ENCODE assay signal across 27 mouse cellular contexts in the genomic region with DNA sequence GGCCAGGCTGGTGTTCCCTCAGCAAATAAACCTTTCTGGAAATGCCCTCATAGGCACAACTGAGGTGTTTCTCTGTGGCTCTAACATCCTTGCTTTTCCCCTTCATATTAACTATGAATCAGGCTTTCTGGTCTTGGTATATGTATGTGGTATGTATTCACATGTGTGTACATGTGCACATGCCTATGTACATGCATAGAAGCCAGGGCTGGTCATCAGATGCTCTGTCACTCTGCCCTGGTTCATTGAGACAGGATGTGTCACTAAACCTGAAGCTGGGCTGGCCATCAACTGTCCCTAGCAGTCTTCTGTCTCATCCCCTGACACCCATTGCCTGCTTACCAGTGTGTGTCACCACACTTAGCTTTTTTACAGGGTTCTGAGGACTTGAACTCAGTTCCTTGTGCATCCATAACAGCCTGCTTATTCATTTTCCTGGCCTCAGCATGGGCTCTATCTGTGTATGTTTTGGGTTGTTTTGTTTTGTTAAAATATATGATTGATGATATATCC. TPM values are rescaled to one million over a fixed set of nuclear protein-coding genes. Genes with fewer than 3 reads are reported as not detected.
"Had no signal": no experiment of that assay in that cellular context is flagged by ENCODE, and none has a peak within 500 bp of the region (broad histone marks: within the 10 kb centered on the region; RNA-seq: fewer than 3 reads in every experiment).

No protein-coding gene starts in this region.

- DNase-seq: cerebellum, adult 8-10 months; cerebellum, adult 9-10 months; cerebellum, adult 9-11 months; cerebellum, postnatal 10 days; cerebellum, postnatal 14 days; cerebellum, postnatal 25 days; cerebellum, postnatal 36 days; embryo, embryonic 11 days; forebrain, postnatal 0 days; gastrocnemius, adult 2 months; gastrocnemius, postnatal 10 days; gastrocnemius, postnatal 14 days; gastrocnemius, postnatal 25 days; gastrocnemius, postnatal 36 days; heart, adult 18-20 months; heart, adult 2 months had no signal

- ATAC-seq: forebrain, embryonic 13.5 days; forebrain, embryonic 14.5 days; forebrain, embryonic 15.5 days; forebrain, embryonic 16.5 days; forebrain, postnatal 0 days had no signal

- H3K9me3 ChIP-seq: embryonic facial prominence, embryonic 10.5 days; embryonic facial prominence, embryonic 12.5 days; embryonic facial prominence, embryonic 13.5 days; embryonic facial prominence, embryonic 15.5 days; forebrain, embryonic 10.5 days; forebrain, embryonic 12.5 days; forebrain, embryonic 13.5 days; forebrain, embryonic 15.5 days had no signal

- H3K27me3 ChIP-seq: embryonic facial prominence, embryonic 12.5 days; embryonic facial prominence, embryonic 13.5 days; embryonic facial prominence, embryonic 15.5 days; forebrain, embryonic 12.5 days; forebrain, embryonic 13.5 days; forebrain, embryonic 15.5 days had no signal

- H3K4me3 ChIP-seq: embryonic facial prominence, embryonic 10.5 days; embryonic facial prominence, embryonic 12.5 days; embryonic facial prominence, embryonic 13.5 days; embryonic facial prominence, embryonic 15.5 days; erythroblast, embryonic 14.5 days; forebrain, embryonic 10.5 days; forebrain, embryonic 12.5 days; forebrain, embryonic 13.5 days; forebrain, embryonic 15.5 days; gastrocnemius, adult 2 months; heart, adult 2 months had no signal

- H3K9ac ChIP-seq: embryonic facial prominence, embryonic 12.5 days; embryonic facial prominence, embryonic 13.5 days; embryonic facial prominence, embryonic 15.5 days; forebrain, embryonic 12.5 days; forebrain, embryonic 13.5 days; forebrain, embryonic 15.5 days; forebrain, postnatal 0 days had no signal

- H3K27ac ChIP-seq: embryonic facial prominence, embryonic 10.5 days; embryonic facial prominence, embryonic 12.5 days; embryonic facial prominence, embryonic 13.5 days; embryonic facial prominence, embryonic 15.5 days; forebrain, embryonic 10.5 days; forebrain, embryonic 12.5 days; forebrain, embryonic 13.5 days; forebrain, embryonic 15.5 days; gastrocnemius, adult 2 months; heart, adult 2 months had no signal

- H3K4me1 ChIP-seq: embryonic facial prominence, embryonic 10.5 days; embryonic facial prominence, embryonic 12.5 days; embryonic facial prominence, embryonic 13.5 days; embryonic facial prominence, embryonic 15.5 days; forebrain, embryonic 10.5 days; forebrain, embryonic 12.5 days; forebrain, embryonic 13.5 days; forebrain, embryonic 15.5 days had no signal

RNA-seq across cellular contexts. Expression of a gene that starts 29.4 kb away (rescaled TPM):
- polyA plus RNA-seq: erythroblast, embryonic 14.5 days had no signal
